Mouse (Mus musculus) c-Kit-positive CD71-positive TER-119-negative erythroid progenitor cells, embryonic 14.5 days (primary cell): ENCODE data around the gene Bdnf.

Experiments used
- DNase-seq: peaks from one replicate; pipeline ENCODE4 v3.0.0-alpha.2; 2013; ENCODE audit warnings: low read depth

Bdnf gene

GRCm38 (mm10) chr2:109674532-109674931 lies at the start of gene Bdnf:
TSS of gene Bdnf (plus strand) at chr2:109674700.
- DNase-seq: no peak

GRCm38 (mm10) chr2:109626864-109627263 lies 47.6 kb upstream of the Bdnf start:
- DNase-seq: no peak

- DNase-seq: no peak
Observed at GRCm38 (mm10) chr2:109673509-109674455, 718 bp upstream of the Bdnf start.

- DNase-seq: no peak
Observed at GRCm38 (mm10) chr2:109675051-109675450, 551 bp downstream of the Bdnf start.

GRCm38 (mm10) chr2:109675973-109676617 lies 1.6 kb downstream of the Bdnf start:
- DNase-seq: peak; percentile 17

- no peak for DNase-seq
Observed at GRCm38 (mm10) chr2:109676618-109676974, 2.1 kb downstream of the Bdnf start.

GRCm38 (mm10) chr2:109677221-109678089 lies 3.0 kb downstream of the Bdnf start:
- DNase-seq: no peak

GRCm38 (mm10) chr2:109678090-109678409 lies 3.5 kb downstream of the Bdnf start:
- no peak for DNase-seq

- no peak for DNase-seq
Observed at GRCm38 (mm10) chr2:109678454-109678853, 4.0 kb downstream of the Bdnf start.

- DNase-seq: no peak
Observed at GRCm38 (mm10) chr2:109679446-109679845, 4.9 kb downstream of the Bdnf start.

GRCm38 (mm10) chr2:109681071-109681470 lies 6.6 kb downstream of the Bdnf start:
- no peak for DNase-seq

- DNase-seq: no peak
Observed at GRCm38 (mm10) chr2:109688661-109689060, 14.2 kb downstream of the Bdnf start.

GRCm38 (mm10) chr2:109692266-109693177 lies 18.0 kb downstream of the Bdnf start:
- DNase-seq: no peak

GRCm38 (mm10) chr2:109693178-109694115 lies 18.9 kb downstream of the Bdnf start:
- DNase-seq: no peak

- no peak for DNase-seq
Observed at GRCm38 (mm10) chr2:109694116-109694837, 19.8 kb downstream of the Bdnf start.

- DNase-seq: no peak
Observed at GRCm38 (mm10) chr2:109694838-109695225, 20.3 kb downstream of the Bdnf start.

- DNase-seq: no peak
Observed at GRCm38 (mm10) chr2:109697151-109697550, 22.7 kb downstream of the Bdnf start.

- no peak for DNase-seq
Observed at GRCm38 (mm10) chr2:109700291-109700690, 25.8 kb downstream of the Bdnf start.

GRCm38 (mm10) chr2:109703588-109703987 lies 29.1 kb downstream of the Bdnf start:
- no peak for DNase-seq

- DNase-seq: no peak
Observed at GRCm38 (mm10) chr2:109704053-109704452, 29.6 kb downstream of the Bdnf start.
